Comparison of ENCODE assay signal across 8 mouse cellular contexts in the genomic region with DNA sequence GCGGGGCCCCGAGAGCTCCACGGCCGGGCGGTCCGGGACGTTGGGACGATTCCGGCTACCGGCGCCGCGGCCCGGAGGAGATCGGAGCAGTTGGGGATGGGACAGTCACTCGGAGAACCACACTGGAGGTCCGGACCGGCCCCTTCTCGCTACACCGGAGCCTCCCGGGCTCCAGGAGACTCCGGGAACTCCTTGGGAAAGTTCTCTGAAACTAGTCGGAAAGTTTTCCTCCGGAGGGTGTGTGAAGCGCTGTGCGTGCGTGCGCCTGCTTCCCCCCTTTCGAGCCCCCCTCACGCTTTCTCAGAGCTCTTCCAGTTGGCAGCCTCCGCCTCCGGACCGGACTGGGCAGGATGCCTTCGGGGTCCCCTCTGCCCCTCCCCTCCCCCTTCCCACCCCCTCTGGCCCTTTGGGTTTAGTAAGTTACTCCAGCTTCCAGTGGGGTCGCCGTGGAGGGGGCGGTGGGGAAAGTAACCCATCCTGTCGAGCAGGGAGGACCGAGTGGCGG. TPM values are rescaled to one million over a fixed set of nuclear protein-coding genes. Genes with fewer than 3 reads are reported as not detected.
DNase-seq lines count a peak whose midpoint lies in the region; ATAC-seq and TF ChIP-seq lines count a peak whose summit lies in the region.

No protein-coding gene starts in this region.

- no peak for TF ChIP-seq POLR2A in kidney, adult 2 months (IDR thresholded peaks at IDR 0.05; ENCODE audit: low read depth, low read length)
- TF ChIP-seq POLR2A in brain, embryonic 14.5 days (IDR thresholded peaks at IDR 0.05; ENCODE audit: borderline replicate concordance, extremely low read depth, insufficient read depth, insufficient read length, poor library complexity, severe bottlenecking): no peak

- H3K36me3 ChIP-seq in kidney, adult 2 months (ENCODE audit: control insufficient read depth, insufficient read depth, low read length): no peaks in the 10 kb centered on the region
- H3K36me3 ChIP-seq in heart, embryonic 16.5 days (ENCODE audit: control insufficient read depth, insufficient read depth): no peaks in the 10 kb centered on the region
- no peaks in the 10 kb centered on the region for H3K36me3 ChIP-seq in neural tube, embryonic 13.5 days

- DNase-seq in kidney, adult 2 months: peak; percentile 41
- DNase-seq in kidney, adult 11 months: no peak
- DNase-seq in brain, embryonic 14.5 days (ENCODE audit: low read depth): peak; percentile 70
- DNase-seq in liver: peak; percentile 20
- DNase-seq in layer of hippocampus, adult 18-20 months (ENCODE audit: low spot score in 2 of 2): no peak

- no peak for TF ChIP-seq CTCF in kidney, adult 2 months (conservative IDR thresholded peaks at IDR 0.05; ENCODE audit: insufficient read depth, insufficient read length, low read depth, low read length)
- TF ChIP-seq CTCF in brain, embryonic 14.5 days (IDR thresholded peaks at IDR 0.05; ENCODE audit: borderline replicate concordance, extremely low read depth, insufficient read depth, insufficient read length): no peak

- WGBS in kidney, adult 2 months: under 1% methylated on average over 40 of the region's 40 CpGs
- WGBS in heart, embryonic 16.5 days: under 1% methylated on average over 39 of the region's 40 CpGs
- WGBS in neural tube, embryonic 13.5 days: under 1% methylated on average over 40 of the region's 40 CpGs

- peaks cover 34% of the 10 kb centered on the region for H3K4me1 ChIP-seq in kidney, adult 2 months (ENCODE audit: control insufficient read depth, insufficient read depth, low read length)
- H3K4me1 ChIP-seq in heart, embryonic 16.5 days (ENCODE audit: control insufficient read depth, insufficient read depth, low read length): peaks cover 62% of the 10 kb centered on the region
- H3K4me1 ChIP-seq in neural tube, embryonic 13.5 days (replicated peaks): peaks cover 51% of the 10 kb centered on the region

- peak overlapping the region; percentile 99 for H3K9ac ChIP-seq in heart, embryonic 16.5 days (ENCODE audit: low read length)
- H3K9ac ChIP-seq in neural tube, embryonic 13.5 days: peak overlapping the region; percentile 82

- peak overlapping the region; percentile 82 for H3K4me2 ChIP-seq in heart, embryonic 16.5 days (ENCODE audit: low read depth, low read length)
- H3K4me2 ChIP-seq in neural tube, embryonic 13.5 days: peak overlapping the region; percentile 96

- peak overlapping the region; percentile 93 for H3K27ac ChIP-seq in kidney, adult 2 months (ENCODE audit: insufficient read depth, low read depth, low read length)
- H3K27ac ChIP-seq in heart, embryonic 16.5 days (ENCODE audit: low read length): peak overlapping the region; percentile 97
- peak overlapping the region; percentile 84 for H3K27ac ChIP-seq in neural tube, embryonic 13.5 days (replicated peaks)

- peak overlapping the region; percentile 89 for H3K4me3 ChIP-seq in kidney, adult 2 months (ENCODE audit: insufficient read depth, low read depth, low read length)
- H3K4me3 ChIP-seq in heart, embryonic 16.5 days (ENCODE audit: low read length): peak overlapping the region; percentile 99
- H3K4me3 ChIP-seq in neural tube, embryonic 13.5 days: peak overlapping the region; percentile 64

- no peaks in the 10 kb centered on the region for H3K27me3 ChIP-seq in kidney, adult 2 months (replicated peaks; ENCODE audit: control insufficient read depth, insufficient read depth, low read length)
- H3K27me3 ChIP-seq in heart, embryonic 16.5 days (ENCODE audit: control insufficient read depth, insufficient read depth, low read length): no peaks in the 10 kb centered on the region
- peaks cover 47% of the 10 kb centered on the region for H3K27me3 ChIP-seq in neural tube, embryonic 13.5 days

- peak; percentile 40 for ATAC-seq in heart, embryonic 16.5 days (replicated peaks; ENCODE audit: extremely low read depth, insufficient read depth, low FRiP score)
- ATAC-seq in neural tube, embryonic 13.5 days (ENCODE audit: low read depth): peak; percentile 62
- ATAC-seq in cerebellum, adult (ENCODE audit: insufficient number of reproducible peaks, low FRiP score, low TSS enrichment): no peak

- H3K9me3 ChIP-seq in heart, embryonic 16.5 days (replicated peaks; ENCODE audit: control insufficient read depth, low read length): no peaks in the 10 kb centered on the region
- no peaks in the 10 kb centered on the region for H3K9me3 ChIP-seq in neural tube, embryonic 13.5 days

RNA-seq across cellular contexts. Expression of a gene that starts 0.6 kb away (rescaled TPM):
- 44.8 and 55.9 TPM in 2 replicates for polyA plus RNA-seq in kidney, adult 2 months (2012; rRNA removed)
- polyA plus RNA-seq in brain, embryonic 14.5 days (2012; rRNA removed): 7.4 and 10.4 TPM in 2 replicates
- 34.1 and 41.9 TPM in 2 replicates for polyA plus RNA-seq in heart, embryonic 16.5 days (2015; fragmentation: Nextera tagmentation; extraction: Ambion mirVana)
- 10.4 and 10.9 TPM in 2 replicates for polyA plus RNA-seq in neural tube, embryonic 13.5 days (2015; fragmentation: Nextera tagmentation; extraction: Ambion mirVana)
- 1 to 10 TPM; 1.4 to 1.9 TPM for total RNA-seq in layer of hippocampus, adult 18-20 months (2021)

RNA-seq across cellular contexts. Expression of a gene that starts 12.6 kb away (rescaled TPM):
- 32.2 and 35.4 TPM in 2 replicates for polyA plus RNA-seq in kidney, adult 2 months (2012; rRNA removed)
- 12.0 and 16.9 TPM in 2 replicates for polyA plus RNA-seq in brain, embryonic 14.5 days (2012; rRNA removed)
- 18.0 and 19.0 TPM in 2 replicates for polyA plus RNA-seq in heart, embryonic 16.5 days (2015; fragmentation: Nextera tagmentation; extraction: Ambion mirVana)
- polyA plus RNA-seq in neural tube, embryonic 13.5 days (2015; fragmentation: Nextera tagmentation; extraction: Ambion mirVana): 7.4 and 8.7 TPM in 2 replicates
- 1 to 10 TPM; 8.7 to 9.1 TPM for total RNA-seq in layer of hippocampus, adult 18-20 months (2021)

RNA-seq across cellular contexts. Expression of a gene that starts 25.9 kb away (rescaled TPM):
- 126 and 179 TPM in 2 replicates for polyA plus RNA-seq in kidney, adult 2 months (2012; rRNA removed)
- 130 and 147 TPM in 2 replicates for polyA plus RNA-seq in brain, embryonic 14.5 days (2012; rRNA removed)
- polyA plus RNA-seq in heart, embryonic 16.5 days (2015; fragmentation: Nextera tagmentation; extraction: Ambion mirVana): 100 and 115 TPM in 2 replicates
- polyA plus RNA-seq in neural tube, embryonic 13.5 days (2015; fragmentation: Nextera tagmentation; extraction: Ambion mirVana): 239 and 265 TPM in 2 replicates
- 10 to 100 TPM; 83.0 to 95.4 TPM for total RNA-seq in layer of hippocampus, adult 18-20 months (2021)

RNA-seq across cellular contexts. Expression of a gene that starts 26.6 kb away (rescaled TPM):
- not detected in 2 replicates for polyA plus RNA-seq in kidney, adult 2 months (2012; rRNA removed)
- polyA plus RNA-seq in brain, embryonic 14.5 days (2012; rRNA removed): 0.88 and 1.6 TPM in 2 replicates
- polyA plus RNA-seq in heart, embryonic 16.5 days (2015; fragmentation: Nextera tagmentation; extraction: Ambion mirVana): 0.37 and 0.39 TPM in 2 replicates
- 0.73 and 0.79 TPM in 2 replicates for polyA plus RNA-seq in neural tube, embryonic 13.5 days (2015; fragmentation: Nextera tagmentation; extraction: Ambion mirVana)
- total RNA-seq in layer of hippocampus, adult 18-20 months (2021): under 1 TPM in 1 of 2 experiments, not detected in 1; 0.37 TPM

RNA-seq across cellular contexts. Expression of a gene that starts 29.2 kb away (rescaled TPM):
- polyA plus RNA-seq in kidney, adult 2 months (2012; rRNA removed): 0.56 and 33.0 TPM in 2 replicates
- 0.38 and 0.48 TPM in 2 replicates for polyA plus RNA-seq in brain, embryonic 14.5 days (2012; rRNA removed)
- polyA plus RNA-seq in heart, embryonic 16.5 days (2015; fragmentation: Nextera tagmentation; extraction: Ambion mirVana): 175 TPM in 2 replicates
- 0.42 and 2.1 TPM in 2 replicates for polyA plus RNA-seq in neural tube, embryonic 13.5 days (2015; fragmentation: Nextera tagmentation; extraction: Ambion mirVana)
- under 1 TPM; 0.92 to 0.96 TPM for total RNA-seq in layer of hippocampus, adult 18-20 months (2021)

Comparison
In these comparisons a context has a peak if more than half of its experiments do, and no peak if none do; other contexts are left out.
1. DNase-seq: peak in kidney, adult 2 months (single experiment), brain, embryonic 14.5 days (single experiment) and liver (single experiment); none in kidney, adult 11 months (single experiment) and layer of hippocampus, adult 18-20 months (0 of 2).
2. Peak in every context shown above with its lines, with median percentiles within 50 percentile points of each other: H3K27ac ChIP-seq and H3K4me3 ChIP-seq.